Mouse (Mus musculus): ENCODE measurements around the gene Slc10a2.
"Not testable (repeated sequence)": the region's sequence is repeated elsewhere in the genome, so short reads cannot be mapped to it uniquely, and the experiment has no call there.

- TF ChIP-seq CTCF (IDR thresholded peaks at IDR 0.05; ENCODE audit: borderline replicate concordance, insufficient read depth, low read depth, low read length); POLR2A (IDR thresholded peaks at IDR 0.05; ENCODE audit: borderline replicate concordance, insufficient read depth, low read length): not testable (repeated sequence)
Measured at GRCm38 (mm10) chr8:5044361-5044900, 60.7 kb downstream of the Slc10a2 start.

All from cerebellum, adult 2 months (tissue).